Mouse (Mus musculus) liver, postnatal 0 days (tissue): ENCODE measurements around the gene Dlgap3. TPM values are rescaled to one million over a fixed set of nuclear protein-coding genes. Genes with fewer than 3 reads are reported as not detected.

Experiments
- ATAC-seq: fragments of 200-750 bp; cut with Nextera tagmentation; 2 replicates; pipeline ENCODE4 v1.8.0; 2017; ENCODE audit warnings: mild to moderate bottlenecking, moderate library complexity
- DNase-seq: peaks from one replicate; pipeline ENCODE4 v3.0.0-alpha.2; 2016
- H3K27ac ChIP-seq: fragments of 300-500 bp; sonication (generic); 2 replicates; pipeline ENCODE4 v1.5.1; 2014; ENCODE audit warnings: antibody characterized with exemption, moderate library complexity, mild to moderate bottlenecking, low read depth
- H3K27me3 ChIP-seq: fragments of 300-500 bp; sonication (generic); 2 replicates; pipeline ENCODE4 v1.6.1; 2014; ENCODE audit warnings: low read length, control low read depth, mixed read lengths; ENCODE audit not compliant: insufficient read depth
- H3K36me3 ChIP-seq: fragments of 300-500 bp; sonication (generic); replicated peaks from 2 replicates; pipeline ENCODE4 v1.6.1; 2014; ENCODE audit warnings: mild to moderate bottlenecking, control low read depth, low read length, moderate library complexity, mixed read lengths; ENCODE audit not compliant: insufficient read depth
- H3K4me1 ChIP-seq: fragments of 300-500 bp; sonication (generic); 2 replicates; pipeline ENCODE4 v1.6.1; 2014; ENCODE audit warnings: antibody characterized with exemption, mild to moderate bottlenecking, control low read depth; ENCODE audit not compliant: insufficient read depth
- H3K4me2 ChIP-seq: fragments of 300-500 bp; sonication (generic); 2 replicates; pipeline ENCODE4 v1.6.1; 2014; ENCODE audit warnings: low read depth, mild to moderate bottlenecking, low read length, moderate library complexity, mixed read lengths
- H3K4me3 ChIP-seq: fragments of 300-500 bp; sonication (generic); 2 replicates; pipeline ENCODE4 v1.5.1; 2014; ENCODE audit warnings: low read depth, low read length
- H3K9ac ChIP-seq: fragments of 300-500 bp; sonication (generic); replicated peaks from 2 replicates; pipeline ENCODE4 v1.6.1; 2014; ENCODE audit warnings: mild to moderate bottlenecking, moderate library complexity
- H3K9me3 ChIP-seq: fragments of 300-500 bp; sonication (generic); 2 replicates; pipeline ENCODE4 v1.6.1; 2016; ENCODE audit warnings: mild to moderate bottlenecking, control low read depth, low read length, mixed read lengths
- CTCF ChIP-seq: sonication (generic); IDR thresholded peaks from 2 replicates; pipeline ENCODE4 v1.5.1; 2016; ENCODE audit warnings: antibody characterized with exemption, low read depth
- EP300 ChIP-seq: IDR thresholded peaks from 2 replicates; pipeline ENCODE4 v1.6.1; 2016; ENCODE audit warnings: antibody characterized with exemption, low read depth, mild to moderate bottlenecking
- WGBS: fragments of 180-500 bp; shearing (Covaris S2); extraction: QIAGEN DNeasy Blood & Tissue Kit; methylation state at CpG from one replicate; pipeline ENCODE4 v1.1.7; 2014; ENCODE audit not compliant: insufficient replicate concordance; 5-methylcytosine and 5-hydroxymethylcytosine counted together
- polyA plus RNA-seq: library from polyadenylated mRNA; unstranded; fragments of >200 nt; fragmentation: Nextera tagmentation; extraction: Ambion mirVana; gene quantifications from 2 replicates; pipeline ENCODE4 v1.2.1, GENCODE M21; 2015

The Dlgap3 gene
- polyA plus RNA-seq: 0.05 and 0.07 TPM in 2 replicates

DNA sequence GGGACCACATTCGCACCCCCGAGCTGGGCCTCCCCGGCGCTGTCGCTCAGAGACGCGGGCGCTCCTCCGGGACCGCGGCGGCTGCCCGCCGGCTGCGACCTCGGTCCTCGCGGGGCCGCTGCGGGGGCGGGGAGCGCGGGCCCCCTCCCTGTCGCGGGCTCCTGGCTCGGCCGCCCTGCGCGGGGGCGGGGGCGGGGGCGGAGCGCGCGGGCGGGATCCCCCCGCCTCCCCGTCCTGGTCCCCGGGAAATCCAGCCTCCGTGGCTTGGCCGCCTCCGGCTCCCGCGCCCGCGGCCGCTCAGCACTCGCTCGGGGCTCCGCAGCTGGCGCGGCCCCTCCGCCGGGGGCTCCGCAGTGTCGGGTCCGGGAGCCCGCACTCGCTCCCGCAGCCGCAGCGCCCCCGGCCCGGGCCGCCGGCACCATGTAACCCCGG is at the start of gene Dlgap3:
Gene Dlgap3 (plus strand): TSS at position 291 of the 432 bp plus-strand sequence.
- H3K36me3 ChIP-seq: no peaks in the 10 kb centered on the region
- peaks cover 9% of the 10 kb centered on the region for H3K4me1 ChIP-seq
- H3K4me2 ChIP-seq: peak within 1 kb of the TSS; percentile 77
- H3K27ac ChIP-seq: no peak within 1 kb of the TSS
- H3K4me3 ChIP-seq: peak within 1 kb of the TSS; percentile 54
- DNase-seq: peak; percentile 27
- peaks cover 37% of the 10 kb centered on the region for H3K27me3 ChIP-seq
- ATAC-seq: peak; percentile 50
- no peak for TF ChIP-seq EP300
- no peak for TF ChIP-seq CTCF
- WGBS: 1% methylated on average over 27 of the region's 67 CpGs
- H3K9me3 ChIP-seq: no peaks in the 10 kb centered on the region
- no peak within 1 kb of the TSS for H3K9ac ChIP-seq

DNA sequence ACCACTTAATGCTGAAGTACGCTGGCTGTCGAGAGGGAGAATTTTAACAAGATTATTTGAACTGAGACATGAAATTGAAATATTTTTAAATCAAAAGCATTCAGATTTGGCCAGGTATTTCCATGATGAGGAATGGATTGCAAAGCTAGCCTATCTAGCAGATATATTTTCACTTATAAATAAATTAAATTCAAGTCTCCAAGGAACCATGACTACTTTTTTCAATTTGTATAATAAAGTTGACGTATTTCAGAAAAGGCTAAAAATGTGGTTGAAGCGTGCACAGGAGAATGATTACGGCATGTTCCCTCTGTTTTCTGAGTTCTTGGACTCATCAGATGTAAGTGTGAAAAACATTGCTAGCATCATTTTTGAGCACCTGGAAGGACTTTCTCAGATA is 45.6 kb upstream of the Dlgap3 start, which contains the start of gene Tmem35b:
Gene Tmem35b (plus strand): TSS at position 301 of the 400 bp plus-strand sequence.
- no peak for DNase-seq
- Histone ChIP-seq H3K4me3 (no peak within 1 kb of the TSS), H3K27ac (no peak within 1 kb of the TSS), H3K4me2 (no peak within 1 kb of the TSS), H3K36me3 (no peaks in the 10 kb centered on the region), H3K27me3 (no peaks in the 10 kb centered on the region), H3K9me3 (no peaks in the 10 kb centered on the region), H3K4me1 (peaks cover 10% of the 10 kb centered on the region), H3K9ac (no peak within 1 kb of the TSS)
- no peak for ATAC-seq
- TF ChIP-seq CTCF: no peak
- TF ChIP-seq EP300: no peak
- 89% methylated on average over 5 of the region's 5 CpGs for WGBS

DNA sequence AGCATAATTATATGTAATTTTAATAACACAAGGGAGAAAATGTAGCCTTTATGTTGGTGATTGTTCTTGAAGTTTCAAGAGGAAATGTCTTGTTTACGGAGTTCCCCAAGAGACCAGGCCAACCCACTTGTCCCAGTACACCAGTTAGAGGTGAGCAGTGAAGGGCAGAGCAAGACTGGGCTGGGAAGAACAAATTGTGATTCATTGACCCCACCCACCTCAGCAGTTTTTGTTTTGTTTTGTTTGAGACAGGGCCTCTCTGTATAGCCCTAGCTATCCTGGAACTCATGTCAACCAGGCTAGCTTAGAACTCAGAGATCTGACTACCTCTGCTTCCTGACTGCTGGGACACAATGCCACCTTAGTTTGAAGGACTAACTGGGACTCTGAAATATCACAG is 44.7 kb upstream of the Dlgap3 start:
- DNase-seq: no peak
- ATAC-seq: no peak
- no peak overlapping the region for H3K9ac ChIP-seq
- H3K4me3 ChIP-seq: no peak overlapping the region
- H3K4me1 ChIP-seq: peaks cover 10% of the 10 kb centered on the region
- no peaks in the 10 kb centered on the region for H3K9me3 ChIP-seq
- H3K36me3 ChIP-seq: no peaks in the 10 kb centered on the region; the same call in 1 of the 2 replicates
- WGBS: 78% methylated on average over 1 of the region's 1 CpGs
- TF ChIP-seq EP300 (no peak), CTCF (no peak)
- H3K4me2 ChIP-seq: no peak overlapping the region
- no peak overlapping the region for H3K27ac ChIP-seq
- no peaks in the 10 kb centered on the region for H3K27me3 ChIP-seq

DNA sequence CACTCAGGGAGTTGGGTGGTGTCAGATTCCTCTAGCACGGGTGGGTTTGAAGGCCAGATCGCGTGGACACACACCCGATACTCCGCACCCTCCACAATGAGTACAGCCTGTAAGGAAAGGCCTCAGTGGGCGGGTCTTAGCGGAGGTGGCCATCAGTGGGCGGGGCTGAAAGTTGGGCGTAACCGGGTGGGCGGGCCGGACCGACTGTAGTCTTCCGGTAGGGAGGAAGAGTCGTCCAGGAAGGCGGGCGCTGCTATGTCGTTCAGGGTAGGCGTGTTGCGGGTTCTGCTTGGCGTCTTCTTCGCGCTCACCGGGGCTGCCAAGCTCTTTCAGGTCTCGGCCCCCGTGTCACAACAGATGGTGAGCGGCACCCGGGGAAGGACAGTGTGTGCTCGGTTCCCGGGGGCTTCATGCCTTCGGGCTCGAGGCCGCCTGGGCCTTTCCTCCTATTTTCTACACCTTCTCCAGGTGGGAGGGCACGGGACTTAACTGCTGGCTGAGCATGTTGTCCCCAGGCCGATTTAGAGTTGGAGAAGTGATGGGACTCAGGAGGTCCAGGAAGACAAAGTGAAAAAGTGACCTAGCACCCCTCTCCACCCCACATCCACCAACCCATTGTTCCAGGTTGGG is 43.1 kb upstream of the Dlgap3 start:
- DNase-seq (peak; percentile 96), ATAC-seq (peak; percentile 99)
- H3K9me3 ChIP-seq: no peaks in the 10 kb centered on the region
- H3K4me2 ChIP-seq: peak overlapping the region; percentile 91
- H3K4me3 ChIP-seq: peak overlapping the region; percentile 65
- H3K4me1 ChIP-seq: peaks cover 10% of the 10 kb centered on the region
- no peaks in the 10 kb centered on the region for H3K27me3 ChIP-seq
- under 1% methylated on average over 35 of the region's 35 CpGs for WGBS
- peak overlapping the region; percentile 79 for H3K9ac ChIP-seq
- H3K36me3 ChIP-seq: no peaks in the 10 kb centered on the region; the same call in 1 of the 2 replicates
- TF ChIP-seq EP300 (no peak), CTCF (no peak)
- H3K27ac ChIP-seq: 0 out of 2 replicates have a peak overlapping the region, but pooled peaks have one; percentile 19

DNA sequence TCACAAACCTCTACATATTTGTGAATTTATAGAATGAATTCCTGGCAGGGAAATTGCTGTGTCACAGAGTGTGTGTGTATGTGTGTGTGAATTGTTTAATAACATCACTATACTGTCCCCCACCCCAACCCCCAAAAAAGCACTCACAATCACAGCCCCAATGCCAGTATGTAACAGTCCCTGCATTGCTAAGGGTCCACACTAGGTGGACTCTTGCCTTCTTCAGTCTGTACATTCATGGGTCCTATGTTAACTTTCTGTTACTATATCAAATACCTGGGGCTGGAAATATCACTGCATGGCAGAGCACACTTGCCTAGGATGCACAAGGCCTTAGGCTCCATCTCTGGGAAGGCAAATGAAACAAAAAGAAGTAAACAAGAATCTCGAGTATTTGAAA is 34.3 kb upstream of the Dlgap3 start:
- ATAC-seq: no peak

DNA sequence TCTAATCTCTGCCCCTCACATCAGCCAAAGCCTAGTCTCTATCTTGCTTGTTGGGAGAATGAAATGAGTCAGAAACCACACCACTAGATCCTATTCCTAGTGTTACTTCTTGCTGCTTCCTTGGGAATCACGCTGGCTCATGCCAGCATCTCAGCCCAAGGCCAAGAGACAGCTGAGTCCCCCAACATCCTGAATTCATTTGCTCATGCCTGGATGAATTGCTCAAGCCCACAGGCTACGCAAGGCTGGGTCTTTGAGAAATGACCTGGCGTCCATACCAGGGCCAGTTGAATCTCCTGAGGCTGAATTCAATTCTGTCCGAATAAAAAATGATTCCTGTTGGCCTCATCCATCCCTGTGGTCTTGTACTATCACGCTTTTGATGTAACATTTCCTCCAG is 31.4 kb upstream of the Dlgap3 start:
- ATAC-seq (no peak), DNase-seq (no peak)
- Histone ChIP-seq H3K27ac (no peak overlapping the region), H3K4me1 (no peaks in the 10 kb centered on the region), H3K36me3 (no peaks in the 10 kb centered on the region), H3K27me3 (no peaks in the 10 kb centered on the region), H3K4me2 (no peak overlapping the region), H3K9ac (no peak overlapping the region), H3K4me3 (no peak overlapping the region), H3K9me3 (no peaks in the 10 kb centered on the region)
- TF ChIP-seq EP300: no peak
- TF ChIP-seq CTCF: no peak
- 74% methylated on average over 5 of the region's 5 CpGs for WGBS

More for the DNA sequence above, 34.3 kb upstream of the Dlgap3 start:
- H3K4me3 ChIP-seq: no peak overlapping the region
- H3K9me3 ChIP-seq: no peaks in the 10 kb centered on the region
- H3K27ac ChIP-seq: no peak overlapping the region
- no peak overlapping the region for H3K9ac ChIP-seq
- 22% methylated on average over 1 of the region's 1 CpGs for WGBS
- no peaks in the 10 kb centered on the region for H3K36me3 ChIP-seq
- no peaks in the 10 kb centered on the region for H3K4me1 ChIP-seq
- H3K4me2 ChIP-seq: no peak overlapping the region
- TF ChIP-seq CTCF: no peak
- no peak for TF ChIP-seq EP300
- DNase-seq: no peak
- no peaks in the 10 kb centered on the region for H3K27me3 ChIP-seq
